Mouse (Mus musculus): Measurements from ENCODE around the gene Ncoa7.
"Not testable (repeated sequence)": the region's sequence is repeated elsewhere in the genome, so short reads cannot be mapped to it uniquely, and the experiment has no call there.

Gene Ncoa7

GRCm38 (mm10) chr10:30787684-30788339 is 15.3 kb downstream of the Ncoa7 start:
- DNase-seq (ENCODE audit: low spot score), result no peak

- DNase-seq (ENCODE audit: low spot score), result no peak
Measured at GRCm38 (mm10) chr10:30786103-30786754, 16.9 kb downstream of the Ncoa7 start.

- not testable (repeated sequence) for DNase-seq (ENCODE audit: low spot score)
Measured at GRCm38 (mm10) chr10:30780921-30781320, 22.2 kb downstream of the Ncoa7 start.

DNA sequence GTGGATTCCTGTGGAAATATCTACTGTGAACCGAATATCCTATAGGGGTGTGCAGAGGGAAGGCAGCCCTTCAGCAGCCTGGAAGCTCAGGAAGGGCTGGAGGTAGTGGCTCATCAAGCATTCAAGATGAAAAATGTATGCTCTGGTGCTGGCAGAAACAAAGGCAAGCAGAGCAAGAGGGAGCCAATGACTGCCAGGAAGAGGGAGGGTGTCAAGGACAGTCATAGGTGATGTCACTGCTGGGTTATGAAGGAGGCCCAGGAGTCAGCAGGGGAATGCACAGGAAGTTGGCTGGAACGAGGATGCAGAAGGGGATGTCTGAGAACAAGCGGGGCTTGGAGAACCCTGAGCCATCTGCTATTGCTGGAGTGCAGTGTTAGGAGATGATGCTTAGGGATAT is 24.9 kb downstream of the Ncoa7 start:
- no peak for DNase-seq (ENCODE audit: low spot score)

- no peak for DNase-seq (ENCODE audit: low spot score)
Measured at GRCm38 (mm10) chr10:30775987-30776386, 27.1 kb downstream of the Ncoa7 start.

DNA sequence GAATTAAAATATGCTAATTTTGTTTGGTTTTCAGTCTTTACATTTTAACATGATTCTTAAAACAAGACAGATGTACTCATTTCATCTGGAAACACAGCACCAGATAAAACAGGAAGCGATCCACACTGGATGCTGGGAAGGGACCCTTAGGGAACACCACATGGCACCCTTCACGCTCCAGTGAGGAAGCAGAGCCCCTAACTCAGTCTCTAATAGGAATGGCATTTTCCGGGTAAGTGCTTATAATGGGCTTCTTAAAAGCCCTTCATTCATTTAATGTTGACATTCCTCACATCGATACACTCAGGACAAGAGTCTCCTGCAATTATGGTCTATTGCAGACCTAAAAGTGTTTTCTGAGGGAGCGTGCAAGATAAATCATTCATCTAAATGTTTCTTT is 27.6 kb downstream of the Ncoa7 start:
- DNase-seq (ENCODE audit: low spot score), result no peak

- DNase-seq (ENCODE audit: low spot score), result no peak
Measured at GRCm38 (mm10) chr10:30774396-30774795, 28.7 kb downstream of the Ncoa7 start.

DNA sequence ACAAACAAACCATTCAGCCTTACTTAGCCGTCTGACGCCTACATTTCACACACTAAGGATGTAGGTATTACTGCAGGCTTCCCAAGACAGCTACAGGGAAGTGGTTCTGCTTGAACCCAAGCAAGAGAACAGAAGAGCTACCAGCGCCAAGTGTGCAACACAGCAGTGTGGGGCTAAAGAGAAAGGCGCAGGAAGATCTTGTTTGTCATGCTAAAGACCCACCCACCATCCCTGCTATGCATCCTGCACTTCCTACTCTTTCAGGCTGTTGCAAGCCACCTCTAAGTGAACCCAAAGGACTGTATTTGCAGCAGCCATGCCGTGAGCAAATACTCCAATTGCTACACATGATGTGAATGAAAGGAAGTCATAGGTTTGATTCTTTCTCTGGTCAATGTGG is 29.9 kb downstream of the Ncoa7 start:
- no peak for DNase-seq (ENCODE audit: low spot score)

DNA sequence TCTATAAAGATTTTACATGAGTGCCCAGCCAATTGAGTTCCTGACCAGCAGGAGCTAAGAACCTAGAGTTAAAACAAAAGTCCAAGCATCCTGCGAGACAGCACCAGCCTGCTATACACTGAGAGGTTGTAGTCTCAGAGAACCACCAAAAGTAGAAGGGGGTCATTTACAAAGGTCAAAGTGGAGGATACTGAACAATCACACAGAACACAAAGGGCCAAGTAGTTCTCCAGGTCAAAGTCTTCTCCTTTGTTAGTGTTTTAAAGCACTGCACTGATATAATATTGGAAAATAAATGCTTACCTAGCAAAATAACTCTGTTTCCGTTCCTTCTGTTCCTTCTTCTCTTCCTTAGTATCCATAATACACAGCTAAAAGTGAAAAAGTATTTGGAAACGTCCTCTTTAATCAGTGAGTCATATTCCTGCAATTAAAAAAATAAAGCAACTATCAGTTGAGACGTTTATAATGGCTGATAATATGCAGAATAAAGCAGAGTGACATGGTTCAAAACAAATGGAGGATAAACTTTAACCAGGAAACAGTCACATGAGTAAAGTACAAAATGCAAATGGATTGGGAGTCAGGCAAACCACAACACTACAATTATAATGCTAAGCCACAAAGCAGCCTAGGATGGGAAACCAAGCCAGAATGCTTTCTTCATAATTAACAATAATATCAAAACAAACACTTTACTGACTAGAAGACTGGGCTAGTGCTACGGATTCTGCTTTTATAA is 31.5 kb downstream of the Ncoa7 start:
- no peak for DNase-seq (ENCODE audit: low spot score)

- DNase-seq (ENCODE audit: low spot score), result no peak
Measured at GRCm38 (mm10) chr10:30768820-30769219, 34.3 kb downstream of the Ncoa7 start.

- no peak for DNase-seq (ENCODE audit: low spot score)
Measured at GRCm38 (mm10) chr10:30768250-30768649, 34.9 kb downstream of the Ncoa7 start.

- no peak for DNase-seq (ENCODE audit: low spot score)
Measured at GRCm38 (mm10) chr10:30763179-30763770, 39.9 kb downstream of the Ncoa7 start.

DNA sequence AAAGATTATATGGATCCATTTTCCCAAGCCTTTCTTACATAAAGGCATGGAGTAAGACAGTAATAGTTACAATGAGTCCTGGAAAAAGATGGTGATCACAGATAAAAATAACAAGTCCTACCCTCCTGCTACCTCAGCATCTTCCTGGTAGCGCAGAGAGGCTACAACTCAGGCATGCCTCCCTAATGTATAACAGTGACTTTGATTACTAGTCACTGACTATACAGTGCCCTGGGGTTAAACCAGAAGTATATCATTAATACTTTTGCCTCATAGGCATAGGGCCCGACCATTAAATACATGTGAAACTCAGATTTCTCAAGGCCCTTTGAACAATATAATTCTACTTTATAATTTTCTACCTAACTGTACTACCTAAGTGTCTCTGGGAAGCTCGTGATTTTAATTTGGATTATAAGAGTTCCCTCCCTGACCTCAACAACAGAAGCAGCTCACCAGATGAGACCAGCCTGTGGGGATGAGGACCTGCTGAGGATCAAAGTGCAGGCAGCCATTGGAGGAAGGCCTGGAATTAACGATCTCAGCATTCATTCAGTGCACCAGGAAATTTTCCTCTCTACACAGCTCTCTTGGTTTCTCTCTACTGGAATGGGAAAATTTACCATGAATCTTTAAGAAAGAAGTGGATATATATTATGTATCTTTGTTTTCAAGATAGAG is 40.7 kb downstream of the Ncoa7 start:
- DNase-seq (ENCODE audit: low spot score), result no peak

DNA sequence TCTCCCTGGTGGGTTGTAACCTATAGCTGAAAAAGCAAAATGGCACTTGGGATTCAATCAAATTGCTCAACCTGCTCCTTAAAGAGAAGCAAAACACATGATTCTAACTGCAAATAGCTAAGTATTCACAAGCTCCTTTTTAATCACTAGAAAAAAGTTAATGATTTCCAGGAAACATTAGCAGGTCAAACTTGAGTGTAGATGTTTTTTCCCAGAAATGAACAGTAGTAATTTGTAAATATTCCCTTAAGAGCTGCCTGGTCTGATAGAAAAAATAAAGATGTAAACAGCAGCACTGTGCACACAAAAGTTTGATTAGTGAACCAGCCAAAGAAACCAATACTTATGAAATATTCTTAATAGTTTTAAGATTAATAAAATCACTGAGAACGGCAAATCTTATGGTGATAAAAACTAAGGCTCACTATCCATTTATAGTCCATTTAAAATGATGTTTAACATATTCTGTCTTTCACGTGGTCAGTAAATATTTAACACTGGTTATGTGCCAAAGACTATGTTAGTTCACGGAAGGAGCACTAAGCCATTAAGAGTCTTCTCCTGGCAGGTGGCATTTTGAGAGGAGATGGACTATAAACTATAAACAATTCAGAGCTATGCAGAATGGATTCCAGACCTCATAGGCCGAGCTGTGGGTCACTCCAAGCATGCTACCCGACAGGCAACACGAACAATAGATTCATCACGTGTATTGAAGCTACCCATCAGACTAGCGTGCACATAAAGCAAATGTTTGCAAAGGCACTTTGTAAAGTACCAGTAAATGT is 43.6 kb downstream of the Ncoa7 start:
- DNase-seq (ENCODE audit: low spot score), result no peak

GRCm38 (mm10) chr10:30756064-30756463 is 47.1 kb downstream of the Ncoa7 start:
- DNase-seq (ENCODE audit: low spot score), result no peak

DNA sequence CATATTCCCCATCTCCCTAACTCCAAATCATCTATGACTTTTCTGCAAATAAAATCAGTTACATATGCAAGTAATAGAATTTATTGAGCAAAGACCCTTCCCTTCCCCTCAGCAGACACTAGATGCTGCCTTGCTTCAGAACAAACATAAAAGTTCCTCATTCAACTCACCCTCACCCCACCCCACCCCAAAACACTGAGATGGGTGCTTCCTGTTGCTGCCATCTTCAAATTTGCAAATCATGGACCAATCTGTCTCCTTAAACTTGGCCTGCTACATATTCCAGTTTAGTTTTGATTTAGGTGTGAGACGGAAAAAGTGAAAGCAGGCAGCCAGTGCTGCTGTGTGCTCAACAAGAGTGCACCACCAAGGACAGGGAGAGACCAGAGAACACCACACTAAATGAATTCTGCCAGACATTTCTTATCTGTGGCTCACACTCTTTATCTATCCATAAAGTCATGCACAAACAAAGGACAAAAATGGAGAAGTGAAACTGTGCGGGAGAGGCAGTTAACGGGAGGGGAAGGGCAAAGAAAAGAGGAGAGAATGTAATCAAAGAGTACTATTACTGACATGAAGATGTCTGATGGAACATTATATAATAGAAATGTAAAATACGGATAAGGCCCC is 48.2 kb downstream of the Ncoa7 start:
- no peak for DNase-seq (ENCODE audit: low spot score)

DNA sequence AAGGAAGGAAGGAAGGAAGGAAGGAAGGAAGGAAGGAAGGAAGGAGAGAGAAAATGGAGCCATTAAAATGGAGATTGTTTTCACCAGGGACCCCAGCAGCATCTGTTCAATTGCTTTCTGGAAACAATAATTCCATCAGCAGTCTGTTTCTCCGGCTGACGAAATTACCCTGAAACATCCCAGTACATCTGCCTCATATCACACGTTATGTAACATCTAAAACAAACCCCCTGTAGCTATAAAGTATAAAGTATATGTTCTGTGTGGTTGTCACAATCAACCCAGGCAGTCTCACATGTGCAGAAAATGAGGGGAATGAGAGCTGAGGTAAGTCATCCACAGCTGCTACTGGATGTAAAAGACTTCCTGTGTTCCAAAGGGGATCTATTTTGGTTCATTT is 49.0 kb downstream of the Ncoa7 start:
- DNase-seq (ENCODE audit: low spot score), result no peak

DNA sequence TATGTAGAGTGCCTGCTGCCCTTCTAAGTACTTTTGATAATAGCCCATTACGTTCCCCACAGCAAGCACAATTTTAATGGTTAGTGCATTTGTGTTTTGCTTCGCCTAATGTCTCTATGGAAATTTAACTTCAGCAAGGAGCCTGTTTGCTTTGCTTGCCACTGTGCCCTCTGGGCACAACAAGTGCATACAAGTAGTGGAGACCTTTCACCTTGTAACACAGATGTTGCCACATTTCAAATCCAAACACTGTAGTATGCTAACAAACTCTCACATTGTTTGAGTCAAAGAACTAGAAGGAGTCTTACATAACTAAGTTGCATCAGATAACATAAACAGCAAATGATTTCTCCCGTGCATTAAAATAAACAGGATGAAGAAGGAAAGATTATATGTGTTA is 50.6 kb downstream of the Ncoa7 start:
- DNase-seq (ENCODE audit: low spot score), result no peak

GRCm38 (mm10) chr10:30751586-30751985 is 51.5 kb downstream of the Ncoa7 start:
- no peak for DNase-seq (ENCODE audit: low spot score)

GRCm38 (mm10) chr10:30749807-30750206 is 53.3 kb downstream of the Ncoa7 start:
- DNase-seq (ENCODE audit: low spot score), result no peak

Measured in testis, postnatal 10 days (tissue).